Mouse (Mus musculus) testis, adult 2 months (tissue): Measurements from ENCODE around the gene Sptbn4. TPM values are rescaled to one million over a fixed set of nuclear protein-coding genes. Genes with fewer than 3 reads are reported as not detected.

ENCODE experiments used
- H3K27ac ChIP-seq: fragments of 200-500 bp; 2 replicates; pipeline ENCODE4 v1.5.1; 2012; ENCODE audit warnings: low read depth, low read length; ENCODE audit not compliant: control insufficient read depth, insufficient read depth
- H3K27me3 ChIP-seq: fragments of 200-500 bp; 2 replicates; pipeline ENCODE4 v1.6.1; 2012; ENCODE audit warnings: mild to moderate bottlenecking, low read length, moderate library complexity; ENCODE audit not compliant: control insufficient read depth, insufficient read depth
- H3K36me3 ChIP-seq: fragments of 200-500 bp; 2 replicates; pipeline ENCODE4 v1.6.1; 2012; ENCODE audit warnings: mild to moderate bottlenecking, low read length; ENCODE audit not compliant: control insufficient read depth, insufficient read depth
- H3K4me1 ChIP-seq: fragments of 200-500 bp; 2 replicates; pipeline ENCODE4 v1.6.1; 2012; ENCODE audit warnings: low read length; ENCODE audit not compliant: control insufficient read depth, insufficient read depth
- H3K4me3 ChIP-seq: fragments of 200-500 bp; 2 replicates; pipeline ENCODE4 v1.5.1; 2012; ENCODE audit warnings: low read depth, mild to moderate bottlenecking, low read length, moderate library complexity, mixed read lengths; ENCODE audit not compliant: control insufficient read depth
- CTCF ChIP-seq: fragments of 200-500 bp; IDR thresholded peaks from 2 replicates; pipeline ENCODE4 v1.5.1; 2012; ENCODE audit warnings: low read depth, mild to moderate bottlenecking, inconsistent platforms, low read length, moderate library complexity; ENCODE audit not compliant: control insufficient read depth, insufficient read depth, insufficient replicate concordance
- POLR2A ChIP-seq: fragments of 200-500 bp; IDR thresholded peaks from 2 replicates; pipeline ENCODE4 v1.6.1; 2012; ENCODE audit warnings: low read depth, mild to moderate bottlenecking, inconsistent platforms, low read length, moderate library complexity; ENCODE audit not compliant: control insufficient read depth
- polyA plus RNA-seq: library from polyadenylated mRNA; depleted of rRNA; stranded (reverse); fragments of >200 nt; gene quantifications from 2 replicates; pipeline ENCODE4 v1.2.3, GENCODE M21; 2012

Sptbn4 gene
- polyA plus RNA-seq, 1 experiment = 34.7 TPM

DNA sequence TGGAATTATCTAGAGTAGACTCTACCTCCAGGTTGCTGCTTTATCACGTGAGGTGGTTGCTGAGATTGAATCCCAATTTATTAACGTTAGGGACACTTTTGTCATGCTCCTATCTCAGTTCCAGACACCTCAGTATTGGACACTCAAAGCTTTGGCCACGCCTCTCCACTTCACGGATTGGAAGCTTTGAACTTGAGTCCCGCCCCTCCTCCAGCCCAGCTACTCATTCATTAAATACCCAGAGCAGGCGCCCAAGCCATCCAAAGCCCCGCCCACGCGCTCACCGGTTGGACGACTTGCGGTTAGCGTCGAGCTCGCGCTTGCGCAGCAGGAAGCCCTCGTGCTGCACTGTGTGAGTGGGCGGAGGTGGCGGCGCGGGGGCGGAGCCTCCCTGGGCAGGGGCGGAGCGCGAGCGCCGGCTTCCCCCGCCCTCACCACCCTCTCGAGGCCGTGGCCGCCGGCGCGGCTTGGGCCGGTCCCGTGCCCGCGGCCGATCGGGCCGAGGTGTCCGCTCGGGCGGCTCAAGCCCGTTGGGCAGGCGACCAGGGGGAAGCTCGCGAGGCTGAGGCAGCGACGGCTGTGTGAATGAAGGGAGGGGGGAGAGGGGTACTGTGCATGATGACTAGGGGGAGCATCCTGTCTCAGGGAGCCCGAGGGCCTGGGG, 86.1 kb downstream of the Sptbn4 start:
- H3K4me1 ChIP-seq = peaks cover 23% of the 10 kb centered on the region
- H3K4me3 ChIP-seq = peak overlapping the region; percentile 90
- TF ChIP-seq POLR2A (no peak), CTCF (no peak)
- peaks cover 4% of the 10 kb centered on the region for H3K27me3 ChIP-seq
- H3K36me3 ChIP-seq = no peaks in the 10 kb centered on the region
- peak overlapping the region; percentile 73 for H3K27ac ChIP-seq

GRCm38 (mm10) chr7:27360749-27361148, 86.7 kb downstream of the Sptbn4 start:
- Histone ChIP-seq H3K36me3 (no peaks in the 10 kb centered on the region), H3K4me3 (peak overlapping the region; percentile 90), H3K27me3 (peaks cover 4% of the 10 kb centered on the region), H3K4me1 (peaks cover 27% of the 10 kb centered on the region), H3K27ac (no peak overlapping the region)
- TF ChIP-seq CTCF (no peak), POLR2A (no peak)

- H3K36me3 ChIP-seq = no peaks in the 10 kb centered on the region
- peaks cover 4% of the 10 kb centered on the region for H3K27me3 ChIP-seq
- H3K27ac ChIP-seq = no peak overlapping the region
- H3K4me3 ChIP-seq = peak overlapping the region; percentile 53
- TF ChIP-seq CTCF = no peak
- no peak for TF ChIP-seq POLR2A
- H3K4me1 ChIP-seq = peaks cover 33% of the 10 kb centered on the region
Measured at GRCm38 (mm10) chr7:27359706-27360358, 87.7 kb downstream of the Sptbn4 start.

DNA sequence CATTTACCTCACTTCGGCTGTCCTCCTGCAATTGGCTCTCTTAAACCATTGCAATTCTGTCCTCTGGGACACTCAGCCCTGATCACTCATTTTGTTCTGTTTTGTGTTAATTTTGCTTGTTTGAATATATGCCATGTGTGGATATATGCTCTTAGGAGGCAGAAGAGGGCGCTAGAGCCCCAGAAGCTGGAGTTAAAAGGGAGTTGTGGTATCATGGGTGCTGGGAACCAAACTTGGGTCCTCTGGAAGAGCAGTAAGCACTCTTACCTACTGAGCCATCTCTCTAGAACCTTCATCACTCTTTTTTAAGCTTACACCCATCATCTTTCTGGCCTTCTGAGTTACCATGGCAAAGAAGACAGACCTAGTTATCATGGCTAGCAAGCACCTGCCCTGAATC, 88.3 kb downstream of the Sptbn4 start:
- no peaks in the 10 kb centered on the region for H3K36me3 ChIP-seq
- H3K4me1 ChIP-seq = peaks cover 29% of the 10 kb centered on the region
- peak overlapping the region; percentile 53; the same call in 1 of the 2 replicates for H3K4me3 ChIP-seq
- peaks cover under 1% of the 10 kb centered on the region for H3K27me3 ChIP-seq
- TF ChIP-seq CTCF (no peak), POLR2A (no peak)
- H3K27ac ChIP-seq = no peak overlapping the region

- no peaks in the 10 kb centered on the region for H3K36me3 ChIP-seq
- peaks cover 28% of the 10 kb centered on the region for H3K4me1 ChIP-seq
- H3K27ac ChIP-seq = no peak overlapping the region
- no peak for TF ChIP-seq CTCF
- TF ChIP-seq POLR2A = no peak
- H3K27me3 ChIP-seq = no peaks in the 10 kb centered on the region
- H3K4me3 ChIP-seq = peak overlapping the region; percentile 93
Measured at GRCm38 (mm10) chr7:27357595-27357978, 89.9 kb downstream of the Sptbn4 start.

GRCm38 (mm10) chr7:27356861-27357594, 90.5 kb downstream of the Sptbn4 start, which contains the start of gene Gm20479:
Gene Gm20479, minus strand, starts transcription at chr7:27357419.
- H3K4me1 ChIP-seq = peaks cover 24% of the 10 kb centered on the region
- peak within 1 kb of the TSS; percentile 93 for H3K4me3 ChIP-seq
- no peaks in the 10 kb centered on the region for H3K27me3 ChIP-seq
- H3K36me3 ChIP-seq = no peaks in the 10 kb centered on the region
- H3K27ac ChIP-seq = peak within 1 kb of the TSS; percentile 59
- no peak for TF ChIP-seq CTCF
- no peak for TF ChIP-seq POLR2A

DNA sequence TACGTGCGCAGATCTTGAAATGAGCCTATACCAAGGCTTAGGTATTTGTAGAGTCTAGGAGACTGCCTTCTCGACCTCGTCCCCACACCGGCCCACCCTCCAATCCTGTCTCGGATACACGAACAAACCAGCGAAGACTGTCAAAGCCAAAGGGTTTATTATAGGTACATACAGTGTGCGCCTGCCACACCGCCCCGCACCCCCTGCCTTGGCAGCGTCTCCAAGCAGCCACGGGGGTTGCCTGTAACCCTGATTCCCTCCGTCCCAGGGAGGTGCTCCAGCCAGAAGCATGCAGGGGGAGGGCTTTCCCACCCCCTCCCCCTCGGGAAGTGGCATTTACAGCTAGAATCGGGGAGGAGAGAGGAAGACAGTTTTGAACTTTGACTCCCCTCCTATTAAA, 91.2 kb downstream of the Sptbn4 start:
- Histone ChIP-seq H3K27me3 (no peaks in the 10 kb centered on the region), H3K4me1 (peaks cover 19% of the 10 kb centered on the region), H3K4me3 (peak overlapping the region; percentile 93), H3K36me3 (no peaks in the 10 kb centered on the region), H3K27ac (no peak overlapping the region)
- TF ChIP-seq POLR2A (no peak), CTCF (no peak)
